8 mouse cellular contexts compared by ENCODE assay signal in the genomic region with DNA sequence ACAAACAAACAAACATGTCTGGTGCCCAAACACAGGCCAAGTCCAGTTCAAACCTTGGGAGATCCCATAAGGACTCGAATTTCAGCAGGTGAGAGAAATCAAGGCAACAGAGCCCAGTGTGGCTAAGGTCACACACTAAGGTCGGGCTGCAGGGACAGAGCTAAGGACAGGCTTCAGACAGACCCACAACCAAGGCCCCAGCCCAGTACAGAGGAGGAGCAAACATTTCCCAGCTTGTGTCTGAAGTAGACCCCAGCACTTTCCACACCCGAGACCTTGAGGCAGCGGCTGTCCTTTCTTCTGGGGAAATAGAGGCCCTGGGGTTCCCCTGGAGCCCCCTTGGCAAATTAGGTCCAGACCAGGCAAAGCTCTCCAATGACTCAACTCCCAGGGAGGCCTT.
DNase-seq lines count a peak whose midpoint lies in the region; ATAC-seq and TF ChIP-seq lines count a peak whose summit lies in the region.

No protein-coding gene starts in this region.

- ATAC-seq in kidney, postnatal 0 days (replicated peaks; ENCODE audit: low FRiP score, low read depth): no peak
- no peak for ATAC-seq in embryonic facial prominence, embryonic 13.5 days (ENCODE audit: insufficient number of reproducible peaks, insufficient read depth, low FRiP score, low TSS enrichment, low read depth)
- no peak for ATAC-seq in hindbrain, embryonic 15.5 days (ENCODE audit: low FRiP score, low read depth)

- H3K79me2 ChIP-seq in myocyte (ENCODE audit: control insufficient read depth, insufficient read depth): no peaks in the 10 kb centered on the region

- no peak overlapping the region for H3K4me3 ChIP-seq in kidney, postnatal 0 days (replicated peaks; ENCODE audit: low read depth, low read length)
- H3K4me3 ChIP-seq in embryonic facial prominence, embryonic 13.5 days: no peak overlapping the region
- no peak overlapping the region for H3K4me3 ChIP-seq in hindbrain, embryonic 15.5 days
- H3K4me3 ChIP-seq in myocyte: peak overlapping the region; percentile 26

- H3K9ac ChIP-seq in kidney, postnatal 0 days (ENCODE audit: low read depth, low read length): no peak overlapping the region
- 0 out of 2 replicates have a peak overlapping the region, but pooled peaks have one; percentile 4 for H3K9ac ChIP-seq in embryonic facial prominence, embryonic 13.5 days
- H3K9ac ChIP-seq in hindbrain, embryonic 15.5 days: no peak overlapping the region

- TF ChIP-seq POLR2A in myocyte (IDR thresholded peaks at IDR 0.05; ENCODE audit: insufficient read length, low read depth): no peak

- H3K27ac ChIP-seq in kidney, postnatal 0 days: peak overlapping the region; percentile 98
- H3K27ac ChIP-seq in embryonic facial prominence, embryonic 13.5 days: peak overlapping the region; percentile 98
- H3K27ac ChIP-seq in hindbrain, embryonic 15.5 days (replicated peaks): peak overlapping the region; percentile 97

- no peak for DNase-seq in kidney, postnatal 0 days (ENCODE audit: low spot score)
- DNase-seq in kidney, postnatal 4 days: no peak
- no peak for DNase-seq in T-cell, adult 2 months (ENCODE audit: low spot score)
- DNase-seq in cerebellum, adult 18-20 months: no peak
- no peak for DNase-seq in adrenal gland, adult 8-10 months

- no peaks in the 10 kb centered on the region for H3K36me3 ChIP-seq in kidney, postnatal 0 days (ENCODE audit: insufficient read depth, low read length)
- no peaks in the 10 kb centered on the region for H3K36me3 ChIP-seq in embryonic facial prominence, embryonic 13.5 days
- H3K36me3 ChIP-seq in hindbrain, embryonic 15.5 days: no peaks in the 10 kb centered on the region
- no peaks in the 10 kb centered on the region for H3K36me3 ChIP-seq in myocyte (ENCODE audit: control insufficient read depth, insufficient read depth)

- WGBS in kidney, postnatal 0 days: 35% methylated on average over 4 of the region's 4 CpGs
- WGBS in embryonic facial prominence, embryonic 13.5 days: 22% methylated on average over 4 of the region's 4 CpGs
- 32% methylated on average over 4 of the region's 4 CpGs for WGBS in hindbrain, embryonic 15.5 days

- no peak for TF ChIP-seq CTCF in kidney, postnatal 0 days (IDR thresholded peaks at IDR 0.05; ENCODE audit: low read depth)

- H3ac ChIP-seq in myocyte (ENCODE audit: control insufficient read depth, insufficient read length): no peak overlapping the region

- H3K4me2 ChIP-seq in kidney, postnatal 0 days (ENCODE audit: low read length): 0 out of 2 replicates have a peak overlapping the region, but pooled peaks have one; percentile 3
- H3K4me2 ChIP-seq in embryonic facial prominence, embryonic 13.5 days: peak overlapping the region; percentile 56
- no peak overlapping the region for H3K4me2 ChIP-seq in hindbrain, embryonic 15.5 days
- peak overlapping the region; percentile 100 for H3K4me2 ChIP-seq in myocyte (ENCODE audit: low read depth)

- H3K4me1 ChIP-seq in kidney, postnatal 0 days (replicated peaks; ENCODE audit: insufficient read depth, low read length): peaks cover 53% of the 10 kb centered on the region
- peaks cover 77% of the 10 kb centered on the region for H3K4me1 ChIP-seq in embryonic facial prominence, embryonic 13.5 days
- H3K4me1 ChIP-seq in hindbrain, embryonic 15.5 days (replicated peaks): peaks cover 75% of the 10 kb centered on the region

- H3K27me3 ChIP-seq in kidney, postnatal 0 days (ENCODE audit: insufficient read depth, low read length): no peaks in the 10 kb centered on the region
- H3K27me3 ChIP-seq in embryonic facial prominence, embryonic 13.5 days: no peaks in the 10 kb centered on the region
- no peaks in the 10 kb centered on the region for H3K27me3 ChIP-seq in hindbrain, embryonic 15.5 days
- H3K27me3 ChIP-seq in myocyte (ENCODE audit: control insufficient read depth, insufficient read depth, insufficient read length): no peaks in the 10 kb centered on the region

- no peaks in the 10 kb centered on the region for H3K9me3 ChIP-seq in kidney, postnatal 0 days (replicated peaks; ENCODE audit: low read length)
- no peaks in the 10 kb centered on the region for H3K9me3 ChIP-seq in embryonic facial prominence, embryonic 13.5 days
- no peaks in the 10 kb centered on the region for H3K9me3 ChIP-seq in hindbrain, embryonic 15.5 days

TF ChIP-seq in myocyte, 11 proteins besides CTCF, POLR2A, EP300 and RAD21:
- no peak for TF ChIP-seq E2F4 (IDR thresholded peaks at IDR 0.05; ENCODE audit: insufficient read depth)
- no peak for TF ChIP-seq MYOD1 (IDR thresholded peaks at IDR 0.05; ENCODE audit: control insufficient read depth in 1 of 3, insufficient read length in 2 of 3, low read depth in 2 of 3)
- no peak for TF ChIP-seq MYOG (IDR thresholded peaks at IDR 0.05; ENCODE audit: control insufficient read depth in 1 of 3, insufficient read depth in 1 of 3, insufficient read length in 2 of 3, low read depth in 2 of 3)
- no peak for TF ChIP-seq TCF3 (IDR thresholded peaks at IDR 0.05; ENCODE audit: insufficient read length, low read depth)
- no peak for TF ChIP-seq CEBPB (IDR thresholded peaks at IDR 0.05; ENCODE audit: insufficient read depth, poor library complexity, severe bottlenecking)
- TF ChIP-seq REST (IDR thresholded peaks at IDR 0.05; ENCODE audit: insufficient read depth, insufficient read length): no peak
- no peak for TF ChIP-seq POLR2AphosphoS2 (IDR thresholded peaks at IDR 0.05; ENCODE audit: insufficient read length, low read depth)
- TF ChIP-seq MAX (IDR thresholded peaks at IDR 0.05; ENCODE audit: low read depth): no peak
- no peak for TF ChIP-seq SRF (IDR thresholded peaks at IDR 0.05; ENCODE audit: control insufficient read depth, insufficient read length, low read depth)
- no peak for TF ChIP-seq TCF12 (IDR thresholded peaks at IDR 0.05; ENCODE audit: insufficient read depth, poor library complexity, severe bottlenecking)
- TF ChIP-seq USF1 (IDR thresholded peaks at IDR 0.05; ENCODE audit: low read depth): no peak
